Mouse (Mus musculus) kidney, postnatal 0 days (tissue): ENCODE measurements at regions not wholly inside any gene's neighbourhood (a gene's known extent, or its start where the extent isn't known, plus 50 kb on each side); places are given as distances from the start of the nearest gene placed in this dataset.

Source experiments
- ATAC-seq: fragments of 200-750 bp; cut with Nextera tagmentation; replicated peaks from 2 replicates; pipeline ENCODE4 v1.8.0; 2017; ENCODE audit warnings: low read depth, moderate number of reproducible peaks, moderate TSS enrichment, moderate library complexity; ENCODE audit not compliant: low FRiP score
- DNase-seq: peaks from one replicate; pipeline ENCODE4 v3.0.0-alpha.2; 2016; ENCODE audit warnings: low spot score
- H3K27ac ChIP-seq: fragments of 300-500 bp; sonication (generic); 2 replicates; pipeline ENCODE4 v1.5.1; 2014; ENCODE audit warnings: mild to moderate bottlenecking
- H3K27me3 ChIP-seq: fragments of 300-500 bp; sonication (generic); 2 replicates; pipeline ENCODE4 v1.6.1; 2014; ENCODE audit warnings: low read length, mixed read lengths; ENCODE audit not compliant: insufficient read depth
- H3K36me3 ChIP-seq: fragments of 300-500 bp; sonication (generic); 2 replicates; pipeline ENCODE4 v1.6.1; 2014; ENCODE audit warnings: low read length, mixed read lengths; ENCODE audit not compliant: insufficient read depth
- H3K4me1 ChIP-seq: fragments of 300-500 bp; sonication (generic); replicated peaks from 2 replicates; pipeline ENCODE4 v1.6.1; 2014; ENCODE audit warnings: antibody characterized with exemption, low read length, mixed read lengths; ENCODE audit not compliant: insufficient read depth
- H3K4me2 ChIP-seq: fragments of 300-500 bp; sonication (generic); 2 replicates; pipeline ENCODE4 v1.6.1; 2014; ENCODE audit warnings: mild to moderate bottlenecking, low read length, moderate library complexity, mixed read lengths
- H3K4me3 ChIP-seq: fragments of 300-500 bp; sonication (generic); replicated peaks from 2 replicates; pipeline ENCODE4 v1.5.1; 2014; ENCODE audit warnings: low read depth, low read length
- H3K9ac ChIP-seq: fragments of 300-500 bp; sonication (generic); 2 replicates; pipeline ENCODE4 v1.6.1; 2014; ENCODE audit warnings: low read depth, low read length
- H3K9me3 ChIP-seq: fragments of 300-500 bp; sonication (generic); replicated peaks from 2 replicates; pipeline ENCODE4 v1.6.1; 2016; ENCODE audit warnings: low read length, inconsistent platforms, mixed read lengths
- CTCF ChIP-seq: IDR thresholded peaks from 2 replicates; pipeline ENCODE4 v1.5.1; 2016; ENCODE audit warnings: antibody characterized with exemption, low read depth, mild to moderate bottlenecking, moderate library complexity
- WGBS: fragments of 180-500 bp; shearing (Covaris S2); extraction: QIAGEN DNeasy Blood & Tissue Kit; methylation state at CpG from one replicate; pipeline ENCODE4 v1.1.7; 2014; 5-methylcytosine and 5-hydroxymethylcytosine counted together

DNA sequence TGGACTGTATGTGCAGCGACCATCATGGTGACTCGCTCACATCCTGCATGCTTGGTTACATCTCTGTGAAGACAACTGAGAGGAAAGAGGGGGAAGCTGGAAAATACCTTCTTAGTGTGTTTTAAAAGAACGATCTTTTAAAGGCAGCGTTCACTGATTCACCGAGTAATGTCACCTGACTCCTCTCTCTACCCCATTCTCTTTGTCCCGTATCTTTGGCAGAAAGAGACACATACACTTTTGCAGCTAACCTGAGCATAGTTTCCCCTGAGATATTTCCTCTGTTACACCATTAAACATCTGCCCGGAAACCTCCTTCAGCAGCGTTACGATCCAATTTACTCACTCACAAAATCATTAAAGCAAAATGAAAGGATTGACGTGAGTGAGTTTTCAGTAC lies 731.8 kb downstream of the Robo2 start:
- no peaks in the 10 kb centered on the region; the same call in 1 of the 2 replicates for H3K9me3 ChIP-seq
- DNase-seq (no peak), ATAC-seq (no peak)
- TF ChIP-seq CTCF, result no peak
- H3K9ac ChIP-seq, result no peak overlapping the region
- H3K27ac ChIP-seq, result no peak overlapping the region
- H3K4me1 ChIP-seq, result no peaks in the 10 kb centered on the region
- WGBS, result 54% methylated on average over 10 of the region's 10 CpGs
- no peaks in the 10 kb centered on the region for H3K36me3 ChIP-seq
- H3K4me3 ChIP-seq, result no peak overlapping the region
- H3K27me3 ChIP-seq, result no peaks in the 10 kb centered on the region
- H3K4me2 ChIP-seq, result peak overlapping the region; percentile 27; the same call in 1 of the 2 replicates

DNA sequence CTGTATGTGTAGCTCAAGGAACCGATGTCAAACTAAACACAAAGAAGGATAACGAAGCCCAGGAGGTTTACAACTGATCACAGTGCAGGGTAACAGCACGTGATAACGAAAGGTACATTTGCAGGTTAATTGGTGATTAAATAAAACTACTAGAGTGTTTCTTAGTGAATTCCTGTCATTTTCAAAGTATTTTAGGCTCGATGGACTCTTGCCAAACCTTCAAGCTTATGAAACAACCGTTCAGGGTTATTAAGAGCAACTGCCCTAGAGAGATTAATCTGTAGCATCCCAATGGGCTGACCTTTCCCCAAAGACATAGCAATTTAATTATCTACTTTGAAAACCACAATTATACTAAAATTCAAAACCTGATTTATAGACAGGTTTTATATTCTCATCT lies 741.1 kb downstream of the Robo2 start:
- no peak overlapping the region for H3K4me2 ChIP-seq
- H3K4me1 ChIP-seq, result no peaks in the 10 kb centered on the region
- no peak overlapping the region for H3K27ac ChIP-seq
- ATAC-seq, result no peak
- H3K36me3 ChIP-seq, result no peaks in the 10 kb centered on the region
- DNase-seq, result no peak
- H3K9me3 ChIP-seq, result no peaks in the 10 kb centered on the region
- H3K4me3 ChIP-seq, result no peak overlapping the region
- no peak overlapping the region for H3K9ac ChIP-seq
- 64% methylated on average over 6 of the region's 6 CpGs for WGBS
- TF ChIP-seq CTCF, result no peak
- no peaks in the 10 kb centered on the region for H3K27me3 ChIP-seq

DNA sequence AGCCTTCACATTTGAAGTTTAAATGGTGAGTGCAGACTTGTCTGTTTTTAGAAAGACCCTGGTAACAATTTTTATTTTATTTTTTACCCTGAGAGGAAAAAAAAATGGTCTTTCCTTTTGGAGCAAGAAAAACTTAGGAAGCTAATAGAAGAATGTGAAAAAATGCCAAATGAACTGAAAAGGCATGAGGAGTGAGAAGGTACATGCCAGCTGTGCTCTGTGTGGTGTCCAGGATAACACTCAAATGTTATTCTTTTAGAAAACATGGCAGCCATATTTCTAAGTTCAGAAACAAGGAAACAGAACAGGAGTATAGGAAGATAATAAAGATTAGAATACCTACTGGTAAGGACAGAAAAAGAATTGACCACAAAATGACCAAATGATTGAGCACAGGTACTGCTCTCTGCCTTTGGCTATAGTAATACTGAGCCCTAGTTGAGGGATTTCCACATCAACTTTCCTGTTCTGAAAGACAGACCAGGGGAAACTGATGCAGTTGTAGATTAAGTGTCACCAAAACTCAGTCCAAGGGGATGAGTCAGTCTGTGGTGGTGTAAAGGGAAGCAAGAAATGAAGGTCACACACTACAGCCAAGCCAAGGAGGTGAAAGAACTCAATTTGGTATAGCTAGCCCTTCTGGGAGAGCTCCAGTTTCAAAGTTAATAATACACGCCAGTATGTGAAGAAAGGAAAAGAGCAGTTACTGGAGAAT lies 758.5 kb downstream of the Robo2 start:
- no peak for DNase-seq
- Histone ChIP-seq H3K4me3 (no peak overlapping the region), H3K27me3 (no peaks in the 10 kb centered on the region), H3K36me3 (no peaks in the 10 kb centered on the region), H3K4me1 (no peaks in the 10 kb centered on the region), H3K27ac (no peak overlapping the region), H3K9me3 (no peaks in the 10 kb centered on the region), H3K4me2 (no peak overlapping the region), H3K9ac (no peak overlapping the region)
- ATAC-seq, result no peak
- TF ChIP-seq CTCF, result no peak
- 79% methylated on average over 1 of the region's 1 CpGs for WGBS

DNA sequence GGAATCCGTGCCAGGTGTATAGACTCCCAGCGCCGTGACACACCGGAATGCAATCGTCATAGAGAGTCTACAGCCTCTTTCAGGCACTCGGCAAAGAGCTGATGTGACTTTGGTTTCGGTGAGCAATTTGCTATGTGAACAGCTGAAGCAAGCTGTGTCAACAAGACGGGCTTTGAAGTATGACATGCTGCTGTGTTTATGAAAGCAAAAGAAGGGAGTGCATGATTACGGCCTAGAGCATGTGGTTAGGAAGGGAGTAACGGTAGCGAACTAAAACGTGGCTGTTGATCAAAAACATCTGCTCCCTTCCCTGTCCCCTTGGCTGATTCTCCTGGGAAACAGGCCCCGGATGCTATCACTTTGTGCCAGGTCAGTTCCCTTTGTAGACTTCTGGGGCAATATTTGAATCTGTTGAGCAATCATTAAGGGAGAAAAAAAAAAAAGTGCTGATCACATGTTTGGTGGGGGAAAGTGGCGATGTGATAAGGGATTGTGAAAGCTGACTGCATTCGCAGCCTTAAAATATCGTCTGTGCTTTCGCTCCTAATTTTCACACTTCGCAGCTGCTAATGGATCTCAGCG lies 764.3 kb downstream of the Robo2 start:
- H3K4me2 ChIP-seq, result peak overlapping the region; percentile 48
- WGBS, result 18% methylated on average over 19 of the region's 19 CpGs
- H3K9ac ChIP-seq, result no peak overlapping the region
- no peaks in the 10 kb centered on the region for H3K9me3 ChIP-seq
- peak overlapping the region; percentile 10; the same call in 1 of the 2 replicates for H3K4me3 ChIP-seq
- ATAC-seq (peak; percentile 90), DNase-seq (peak; percentile 94)
- H3K4me1 ChIP-seq, result no peaks in the 10 kb centered on the region
- no peak overlapping the region for H3K27ac ChIP-seq
- no peaks in the 10 kb centered on the region for H3K36me3 ChIP-seq
- TF ChIP-seq CTCF, result no peak
- no peaks in the 10 kb centered on the region for H3K27me3 ChIP-seq

DNA sequence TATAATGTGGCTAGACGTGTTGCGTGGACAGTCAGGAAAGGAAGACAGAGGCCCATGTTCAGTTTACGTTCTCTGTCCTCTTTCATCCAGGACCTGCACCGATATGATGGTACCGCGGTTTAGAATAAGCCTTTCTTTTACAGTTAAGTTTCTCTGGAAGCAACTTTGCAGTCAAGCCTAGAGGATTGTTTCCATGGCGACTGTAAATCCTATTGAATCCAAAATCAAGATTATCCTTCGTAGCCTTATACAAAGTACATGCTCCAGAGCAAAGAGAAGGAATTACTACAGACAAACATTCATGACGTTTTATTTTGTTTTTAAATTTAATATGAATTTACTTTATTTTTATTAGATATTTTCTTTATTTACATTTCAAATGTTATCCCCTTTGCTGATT lies 798.6 kb downstream of the Robo2 start:
- Histone ChIP-seq H3K4me1 (no peaks in the 10 kb centered on the region), H3K27me3 (no peaks in the 10 kb centered on the region), H3K4me2 (no peak overlapping the region), H3K27ac (no peak overlapping the region), H3K4me3 (no peak overlapping the region), H3K9me3 (no peaks in the 10 kb centered on the region), H3K9ac (no peak overlapping the region), H3K36me3 (no peaks in the 10 kb centered on the region)
- ATAC-seq, result no peak
- WGBS, result 94% methylated on average over 9 of the region's 9 CpGs
- TF ChIP-seq CTCF, result no peak
- DNase-seq, result no peak

DNA sequence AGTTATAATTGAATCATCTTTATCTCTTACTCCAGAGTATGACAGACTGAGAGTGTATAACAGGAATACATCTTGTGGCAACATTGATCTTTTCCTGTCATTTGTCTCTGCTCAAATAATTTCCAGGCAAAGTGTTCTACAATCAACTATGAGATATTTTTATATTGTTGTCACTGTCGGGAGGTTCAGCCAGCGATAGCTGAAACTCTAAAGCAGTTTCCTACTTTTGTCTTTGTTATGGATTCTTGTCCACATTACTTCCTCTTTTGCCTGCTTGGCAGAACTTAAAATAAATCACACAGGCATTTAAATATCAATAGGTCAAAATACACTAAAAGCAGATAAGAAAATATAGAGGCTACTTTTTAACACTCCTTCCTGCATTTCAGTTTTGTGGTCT lies 820.2 kb downstream of the Robo2 start:
- Histone ChIP-seq H3K9ac (no peak overlapping the region), H3K4me2 (no peak overlapping the region), H3K27me3 (no peaks in the 10 kb centered on the region), H3K4me3 (no peak overlapping the region), H3K9me3 (no peaks in the 10 kb centered on the region), H3K27ac (no peak overlapping the region), H3K4me1 (no peaks in the 10 kb centered on the region), H3K36me3 (no peaks in the 10 kb centered on the region)
- 48% methylated on average over 2 of the region's 2 CpGs for WGBS
- DNase-seq, result peak; percentile 31
- no peak for ATAC-seq
- TF ChIP-seq CTCF, result no peak
